Mouse (Mus musculus): ENCODE measurements around the gene Sapcd1.

The Sapcd1 gene

DNA sequence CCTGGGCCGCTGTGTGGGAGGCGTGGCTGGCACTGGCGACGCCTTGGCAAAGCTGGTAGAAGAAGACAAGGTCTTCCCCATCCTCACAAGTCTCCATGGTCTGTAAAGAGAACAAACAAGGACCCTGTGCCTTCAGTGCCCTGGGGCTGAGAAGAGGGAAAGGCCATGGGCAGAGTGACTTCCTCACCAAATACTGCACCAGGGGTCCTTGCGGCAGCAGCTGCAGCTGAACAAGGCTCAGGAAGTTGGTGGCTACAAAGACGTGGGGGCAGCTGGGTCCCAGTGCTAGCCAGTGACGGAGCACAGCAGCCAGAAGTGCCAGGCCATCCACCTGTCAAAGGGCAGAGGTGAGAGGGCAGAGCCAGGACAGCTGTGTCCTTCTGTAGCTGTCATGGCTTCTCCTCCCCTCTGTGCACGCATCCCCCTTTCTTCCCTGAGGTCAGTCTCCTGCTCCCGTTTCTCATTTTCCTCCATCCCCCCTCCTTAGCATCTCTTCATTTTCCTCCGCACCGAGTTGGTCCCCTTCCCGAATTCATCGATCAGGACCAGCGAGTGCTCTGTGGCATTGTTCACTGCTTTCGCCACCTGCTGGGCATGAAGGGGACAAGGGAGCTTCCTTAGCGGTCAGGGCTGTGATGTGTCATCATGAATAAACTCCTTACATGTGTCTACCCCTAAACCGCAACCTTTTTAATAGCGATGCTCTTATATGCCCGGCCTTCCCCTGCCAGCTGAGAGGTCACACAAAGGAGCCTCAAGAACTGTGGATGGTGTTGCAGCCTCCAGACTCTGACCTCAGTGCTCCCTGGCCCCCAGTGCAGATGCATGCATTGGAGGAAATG is 2.1 kb upstream of the Sapcd1 start:
- DNase-seq (ENCODE audit: low read depth) = no peak

GRCm38 (mm10) chr17:35028315-35028714 is 499 bp upstream of the Sapcd1 start:
- no peak for DNase-seq (ENCODE audit: low read depth)

- no peak for DNase-seq (ENCODE audit: low read depth)
Observed at GRCm38 (mm10) chr17:35026206-35026605, 1.6 kb downstream of the Sapcd1 start.

DNA sequence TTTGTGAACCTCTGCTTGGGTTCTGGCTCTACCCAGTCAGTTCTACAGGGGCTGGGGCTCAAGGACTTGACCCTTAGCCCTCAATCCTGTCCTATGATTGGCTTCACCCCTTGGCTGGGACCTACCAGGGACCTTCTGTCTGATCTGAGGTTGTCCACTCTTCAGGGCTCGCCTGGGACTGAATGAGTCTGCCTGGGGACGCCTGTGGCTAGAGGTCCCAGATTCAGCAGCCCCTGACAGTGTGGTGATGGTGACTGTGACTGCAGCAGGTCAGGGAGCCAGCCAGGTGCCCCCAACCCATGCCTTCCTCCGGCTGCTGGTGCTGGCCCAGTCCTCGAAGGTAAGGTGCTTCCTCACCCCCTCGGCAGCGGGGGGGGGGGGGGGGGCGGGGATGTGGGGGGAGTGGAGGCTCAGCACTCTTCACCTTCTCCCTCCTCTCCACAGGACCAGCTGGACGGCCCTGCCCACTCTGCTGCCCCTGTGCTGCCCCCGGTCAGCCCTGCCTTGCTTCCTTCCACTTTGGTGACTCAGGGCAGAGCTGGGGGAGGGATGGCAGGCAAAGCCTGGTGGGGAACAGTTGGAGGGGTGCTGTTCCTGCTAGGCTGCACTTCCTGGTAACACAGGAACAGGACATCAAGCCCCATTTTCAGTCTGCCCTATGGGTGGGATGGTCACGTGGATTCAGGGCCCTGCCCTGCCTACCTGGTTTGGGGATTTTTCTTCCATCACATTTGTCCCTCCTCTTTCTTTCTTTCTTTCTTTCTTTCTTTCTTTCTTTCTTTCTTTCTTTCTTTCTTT is 2.9 kb downstream of the Sapcd1 start:
- no peak for DNase-seq (ENCODE audit: low read depth)

DNA sequence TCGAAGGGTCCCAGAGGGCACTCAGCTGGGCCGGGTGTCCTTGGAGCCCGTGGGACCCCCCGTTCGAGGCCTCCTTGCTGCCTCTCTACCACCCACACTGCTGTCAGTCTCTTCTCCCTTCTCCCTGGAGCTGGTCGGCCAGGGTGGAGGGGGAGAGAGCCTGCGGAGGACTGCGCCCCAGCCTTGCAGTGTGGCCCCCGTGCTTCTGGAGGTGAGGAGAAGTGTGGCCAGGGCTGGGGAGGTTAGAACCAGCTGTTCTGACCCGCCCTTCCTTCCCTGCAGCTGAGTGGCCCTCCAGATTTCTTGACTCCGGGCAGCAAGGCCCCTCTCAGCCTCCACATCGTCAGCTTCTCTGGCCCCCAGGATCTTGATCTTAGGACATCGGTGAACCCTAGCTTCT is 3.6 kb downstream of the Sapcd1 start:
- DNase-seq (ENCODE audit: low read depth) = no peak

DNA sequence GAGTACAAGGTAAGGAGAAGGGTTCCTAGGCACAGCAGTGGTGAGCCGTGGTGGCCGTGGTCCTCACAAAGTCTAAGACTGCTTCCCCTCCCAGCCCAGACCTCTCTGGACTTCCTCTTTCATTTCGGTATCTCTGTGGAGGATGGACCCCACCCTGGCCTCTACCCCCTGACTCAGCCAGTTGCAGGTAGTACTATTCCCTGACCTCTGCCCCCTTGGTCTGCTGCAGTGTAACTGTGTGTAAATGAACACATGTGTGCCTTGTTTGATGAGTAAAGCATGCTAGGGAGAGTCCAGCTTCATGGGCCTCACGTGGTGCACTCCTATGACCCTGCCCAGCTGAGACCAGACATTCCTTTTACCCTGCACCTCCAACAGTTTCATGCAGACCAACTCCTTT is 4.1 kb downstream of the Sapcd1 start:
- DNase-seq (ENCODE audit: low read depth) = no peak

GRCm38 (mm10) chr17:35023221-35023620 is 4.6 kb downstream of the Sapcd1 start:
- DNase-seq (ENCODE audit: low read depth) = no peak

GRCm38 (mm10) chr17:35022541-35023060 is 5.2 kb downstream of the Sapcd1 start:
- no peak for DNase-seq (ENCODE audit: low read depth)

DNA sequence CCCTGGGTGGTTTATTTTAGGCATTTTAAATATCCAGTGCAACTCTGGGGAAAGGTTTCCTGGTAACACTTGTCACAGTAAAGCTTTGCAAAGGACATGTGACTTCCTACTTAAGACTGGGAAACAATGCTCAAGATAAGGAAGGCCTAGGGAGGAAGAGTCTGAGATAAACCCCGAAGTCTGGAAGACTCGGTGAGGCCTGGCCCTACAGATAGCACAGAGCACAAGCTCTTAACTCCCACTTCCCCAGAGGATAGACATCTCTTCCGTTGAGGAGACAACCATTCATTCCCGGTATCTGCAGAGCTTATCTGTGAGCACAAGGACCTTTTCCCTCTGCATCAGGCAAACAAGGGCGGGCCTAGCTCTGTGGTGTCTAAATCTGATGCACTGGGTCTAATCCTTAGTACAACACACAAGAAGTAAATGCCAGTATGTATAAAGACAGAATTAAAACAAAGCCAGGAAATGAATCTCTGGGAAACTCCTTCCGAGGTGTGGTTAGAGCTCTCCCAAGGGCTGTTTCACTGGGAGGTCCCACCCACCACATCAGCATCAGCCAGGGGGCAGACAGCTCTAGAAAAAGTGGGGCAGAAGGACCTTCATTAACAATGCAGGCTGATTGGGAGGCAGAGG is 5.9 kb downstream of the Sapcd1 start:
- DNase-seq (ENCODE audit: low read depth) = no peak

DNA sequence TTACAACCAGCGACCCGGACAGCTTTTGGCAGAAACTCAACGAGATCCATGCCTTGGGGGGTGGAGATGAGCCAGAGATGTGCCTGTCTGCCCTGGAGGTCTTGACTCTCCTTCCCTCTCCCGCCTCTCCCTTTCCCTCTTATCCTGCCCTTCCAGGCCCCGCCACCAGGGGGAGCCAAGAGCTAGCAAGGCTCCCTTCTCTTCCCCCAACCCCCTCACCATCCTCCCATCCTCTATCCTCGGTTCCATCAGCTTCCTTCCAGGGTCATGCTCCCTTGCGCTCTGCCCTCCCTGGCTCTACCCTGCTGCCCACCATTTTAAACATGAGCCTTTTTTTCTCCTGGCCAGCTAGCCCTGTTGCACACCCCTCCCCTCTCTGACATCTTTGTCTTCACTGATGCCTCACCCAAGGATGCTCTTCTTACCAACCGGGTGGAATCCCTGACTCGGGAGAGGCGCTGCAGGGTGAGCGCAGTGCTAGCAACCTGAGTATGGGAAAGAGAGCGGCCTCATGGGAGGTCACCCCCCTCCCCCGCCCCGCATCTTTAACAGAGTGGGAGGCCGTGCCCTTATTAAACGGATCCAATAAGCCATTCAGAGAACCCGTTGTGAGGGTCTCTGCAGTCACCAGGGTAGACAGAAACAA is 6.5 kb downstream of the Sapcd1 start:
- DNase-seq (ENCODE audit: low read depth) = no peak

DNA sequence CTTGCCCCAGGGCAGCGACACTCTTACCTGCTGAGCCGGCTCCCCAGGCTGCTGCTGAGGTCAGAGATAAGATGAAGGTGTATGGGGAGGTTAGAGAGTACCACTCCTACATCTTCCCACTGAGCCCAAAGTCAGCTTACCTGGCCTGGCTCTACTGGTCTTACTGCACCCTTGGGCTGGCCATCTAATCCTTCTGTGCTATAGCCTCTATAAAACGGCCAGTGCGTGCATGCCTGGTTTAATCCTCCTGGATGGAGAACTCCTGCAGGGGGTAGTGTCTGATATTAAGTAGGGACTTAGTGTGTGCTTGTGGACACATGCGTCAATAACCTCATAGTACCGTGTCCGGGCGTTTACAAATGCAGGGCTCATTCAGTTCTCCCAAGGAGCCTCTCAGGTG is 7.3 kb downstream of the Sapcd1 start:
- no peak for DNase-seq (ENCODE audit: low read depth)

DNA sequence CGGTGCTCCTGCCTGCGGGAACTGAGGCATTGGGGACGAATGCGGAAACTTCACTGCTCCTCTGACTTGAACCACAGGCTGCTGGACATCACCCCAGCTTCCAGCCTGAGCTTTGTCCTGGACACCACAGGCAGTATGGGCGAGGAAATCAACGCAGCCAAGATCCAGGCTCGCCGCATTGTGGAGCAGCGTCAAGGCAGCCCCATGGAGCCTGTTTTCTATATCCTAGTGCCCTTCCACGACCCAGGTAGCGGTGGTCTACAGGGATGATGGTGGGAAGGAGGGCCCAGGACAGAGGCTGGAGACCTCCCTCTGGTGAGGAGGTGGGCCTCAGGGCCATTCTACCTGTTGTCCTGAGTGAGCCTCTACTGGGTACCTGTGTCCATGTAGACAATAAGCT is 7.9 kb downstream of the Sapcd1 start:
- DNase-seq (ENCODE audit: low read depth) = no peak

DNA sequence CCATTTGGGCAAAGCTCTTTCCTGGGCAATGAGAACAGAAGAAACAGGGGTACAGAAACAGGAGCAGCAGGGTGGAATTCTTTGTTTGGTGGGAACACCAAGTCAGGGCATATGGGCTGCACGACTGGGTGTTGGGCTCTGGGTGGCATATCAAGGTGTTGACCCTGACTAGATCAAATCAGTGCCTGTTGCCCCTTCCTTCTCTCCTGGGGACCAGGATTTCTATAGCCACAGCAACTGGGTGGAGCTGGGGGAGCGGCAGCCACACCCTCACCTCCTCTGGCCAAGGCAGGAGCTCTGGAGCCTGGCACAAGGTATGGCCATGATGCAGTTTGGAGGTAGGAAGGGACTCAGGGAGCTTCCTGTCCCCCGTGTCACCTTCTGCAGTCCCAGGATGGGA is 9.6 kb downstream of the Sapcd1 start:
- no peak for DNase-seq (ENCODE audit: low read depth)

DNA sequence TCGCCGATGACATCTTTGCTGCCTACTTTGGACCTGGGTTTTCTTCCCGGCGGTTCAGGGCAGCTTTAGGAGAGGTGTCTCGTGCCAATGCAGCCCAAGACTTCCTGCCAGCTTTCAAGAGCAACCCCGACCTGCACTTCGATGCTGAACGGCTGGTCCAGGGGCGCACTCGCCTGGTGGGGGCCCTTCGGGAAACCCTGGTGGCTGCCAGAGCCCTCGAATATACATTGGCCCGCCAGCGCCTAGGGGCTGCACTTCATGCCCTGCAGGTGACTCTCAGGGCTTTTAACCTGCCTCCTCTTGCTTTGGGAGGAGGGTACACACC is 10.1 kb downstream of the Sapcd1 start:
- no peak for DNase-seq (ENCODE audit: low read depth)

GRCm38 (mm10) chr17:35016791-35017705 is 10.8 kb downstream of the Sapcd1 start:
- no peak for DNase-seq (ENCODE audit: low read depth)

- no peak for DNase-seq (ENCODE audit: low read depth)
Observed at GRCm38 (mm10) chr17:35016376-35016775, 11.4 kb downstream of the Sapcd1 start, which contains the start of gene Vwa7. Gene Vwa7, plus strand, starts transcription at chr17:35016579.

DNA sequence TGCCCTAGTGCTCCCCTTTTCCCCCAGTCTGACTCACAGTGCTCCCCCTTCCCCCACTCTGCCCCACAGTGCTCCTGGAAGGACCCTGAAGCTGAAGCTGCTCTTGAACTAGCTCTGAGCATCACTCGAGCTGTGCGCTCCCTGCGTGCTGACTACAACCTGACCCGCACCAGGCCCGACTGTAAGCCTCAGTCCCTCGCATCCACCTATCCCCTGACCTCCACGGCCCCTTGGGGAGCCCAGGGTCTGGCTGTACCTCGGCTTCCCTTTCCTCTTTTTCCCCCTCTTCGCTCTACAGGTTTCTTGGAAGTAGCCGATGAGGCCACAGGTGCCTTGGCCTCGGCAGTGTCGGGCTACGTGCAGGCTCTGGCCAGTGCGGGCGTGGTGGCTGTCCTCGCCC is 12.5 kb downstream of the Sapcd1 start:
- DNase-seq (ENCODE audit: low read depth) = no peak

GRCm38 (mm10) chr17:35013221-35013620 is 14.6 kb downstream of the Sapcd1 start:
- DNase-seq (ENCODE audit: low read depth) = no peak

GRCm38 (mm10) chr17:35012430-35012829 is 15.4 kb downstream of the Sapcd1 start:
- no peak for DNase-seq (ENCODE audit: low read depth)

DNA sequence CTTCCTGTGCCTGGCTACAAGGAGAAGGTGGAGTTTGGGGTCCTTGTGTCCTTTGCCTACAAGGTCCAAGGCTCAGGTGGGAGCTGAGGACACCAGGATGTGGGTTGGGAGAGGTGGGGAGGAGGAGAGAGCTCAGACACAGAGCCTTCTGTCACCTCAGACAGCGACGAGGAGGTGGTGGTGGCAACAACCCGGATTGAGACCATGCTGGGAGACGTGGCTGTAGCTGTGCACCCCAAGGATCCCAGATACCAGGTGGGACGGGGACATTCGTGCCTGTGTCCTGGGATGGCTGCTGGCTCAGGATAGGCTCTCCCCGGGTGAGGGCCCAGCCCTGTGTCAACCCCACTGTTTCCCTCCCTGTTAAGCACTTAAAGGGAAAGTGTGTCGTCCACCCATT is 16.4 kb downstream of the Sapcd1 start:
- DNase-seq (ENCODE audit: low read depth) = no peak

DNA sequence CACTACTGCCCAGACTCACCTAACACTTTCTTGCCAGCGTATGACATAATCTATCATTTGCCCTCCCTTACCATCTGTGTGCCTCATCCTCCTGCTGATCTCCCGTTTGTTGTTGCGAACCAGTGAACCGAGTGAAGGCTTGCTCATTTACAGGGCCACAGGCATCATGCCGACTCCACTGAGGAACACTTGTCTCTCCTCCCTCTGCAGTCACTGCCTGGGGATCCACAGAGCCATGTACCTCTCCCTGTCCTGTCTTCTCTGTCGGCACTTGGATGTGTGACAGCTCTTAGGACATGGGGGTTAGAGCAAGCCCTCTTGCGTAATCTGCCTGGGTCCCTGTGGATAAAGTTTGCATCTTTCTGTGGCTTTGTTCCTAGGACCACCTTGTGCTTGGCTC is 18.2 kb downstream of the Sapcd1 start:
- DNase-seq (ENCODE audit: low read depth) = no peak

Measured in fibroblast of lung, adult 2 months (primary cell).